Mouse (Mus musculus): ENCODE measurements around the gene Tfcp2. TPM values are rescaled to one million over a fixed set of nuclear protein-coding genes. Genes with fewer than 3 reads are reported as not detected.

The Tfcp2 gene
- total and polyA plus RNA-seq, 3 experiments: 5.3 to 7.8 (median 6.8) TPM

DNA sequence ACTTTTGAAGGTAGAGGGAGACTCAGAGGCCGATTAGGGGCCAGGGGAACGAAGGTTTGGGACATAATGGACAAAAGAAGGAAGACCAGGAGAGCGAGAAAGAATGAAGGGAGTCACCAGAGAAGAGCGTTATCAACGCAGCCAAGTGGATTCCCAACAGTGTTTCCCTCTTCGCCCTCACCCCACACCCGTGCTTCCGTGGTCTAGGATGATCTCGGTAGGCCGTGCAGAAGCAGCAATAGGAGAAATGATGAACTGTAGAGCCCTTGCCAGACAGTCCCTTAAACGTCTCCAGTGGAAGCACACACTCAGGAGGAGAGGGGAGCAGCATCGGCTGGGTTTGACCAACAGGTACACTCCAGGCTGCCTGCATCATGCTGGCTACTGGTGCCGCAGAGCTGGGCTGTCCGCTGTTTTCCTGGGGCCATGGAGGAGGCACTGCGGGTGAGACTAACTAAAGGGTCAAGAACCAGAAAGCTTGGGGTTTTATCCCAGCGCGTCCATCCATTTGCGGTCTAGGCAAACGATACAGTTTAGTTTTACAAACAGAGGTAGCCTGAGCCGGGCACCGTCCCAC, 49.0 kb upstream of the Tfcp2 start:
- no peak overlapping the region for H3K4me3 ChIP-seq (replicated peaks in 1 of 3; ENCODE audit: low read depth in 2 of 3, low read length in 2 of 3, poor library complexity in 1 of 3)
- H3K36me3 ChIP-seq (replicated peaks in 1 of 2; ENCODE audit: control insufficient read depth in 1 of 2, insufficient read depth in 1 of 2, low read length in 1 of 2): no peaks in the 10 kb centered on the region
- 0 out of 2 replicates have a peak overlapping the region, but pooled peaks have one; percentile 95 for H3K9ac ChIP-seq (ENCODE audit: insufficient read depth, low read depth)
- peaks cover 22 to 48% of the 10 kb centered on the region in 2 experiments for H3K4me1 ChIP-seq (ENCODE audit: control insufficient read depth in 1 of 2, insufficient read depth in 2 of 2)
- dilution Hi-C loops (cut with MboI; ENCODE audit: extremely low pct_ligation_motif_present, extremely low pct_unique_long_range_greater_than_20kb, low sequenced_read_pairs) (no loop called here), in situ Hi-C loops (cut with MboI; ENCODE audit: low pct_ligation_motif_present, low pct_unique_long_range_greater_than_20kb, low sequenced_read_pairs) (no loop called here)
- H3K27me3 ChIP-seq (replicated peaks): peaks cover 18% of the 10 kb centered on the region
- no peak overlapping the region for H3K27ac ChIP-seq (ENCODE audit: insufficient read depth, low read depth)
- DNase-seq (ENCODE audit: extremely low read depth): no peak
- H3K9me3 ChIP-seq (replicated peaks; ENCODE audit: low read length): no peaks in the 10 kb centered on the region
- 0 out of 2 replicates have a peak overlapping the region, but pooled peaks have one; percentile 77 for H3K4me2 ChIP-seq (ENCODE audit: insufficient read depth, low read depth, poor library complexity, severe bottlenecking)
- no peaks in the 10 kb centered on the region for H3K79me2 ChIP-seq (replicated peaks; ENCODE audit: control insufficient read depth, extremely low read depth, insufficient read depth, poor library complexity, severe bottlenecking)
- TF ChIP-seq ETS1 (conservative IDR thresholded peaks at IDR 0.05; ENCODE audit: low read depth, low read length): no peak
- no peak for TF ChIP-seq MXI1 (IDR thresholded peaks at IDR 0.05; ENCODE audit: low read depth, low read length)
- TF ChIP-seq USF2 (conservative IDR thresholded peaks at IDR 0.05; ENCODE audit: low read depth, low read length): no peak
- no peak for TF ChIP-seq MAFK (IDR thresholded peaks at IDR 0.05; ENCODE audit: insufficient replicate concordance, low read length)
- no peak for TF ChIP-seq SIN3A (IDR thresholded peaks at IDR 0.05; ENCODE audit: low read length)
- no peak for TF ChIP-seq CHD1 (IDR thresholded peaks at IDR 0.05; ENCODE audit: low read depth, low read length)
- no peak for TF ChIP-seq POLR2AphosphoS2 (IDR thresholded peaks at IDR 0.05; ENCODE audit: low read depth, low read length)
- no peak for TF ChIP-seq JUN (IDR thresholded peaks at IDR 0.05; ENCODE audit: insufficient read depth, low read depth, low read length)

DNA sequence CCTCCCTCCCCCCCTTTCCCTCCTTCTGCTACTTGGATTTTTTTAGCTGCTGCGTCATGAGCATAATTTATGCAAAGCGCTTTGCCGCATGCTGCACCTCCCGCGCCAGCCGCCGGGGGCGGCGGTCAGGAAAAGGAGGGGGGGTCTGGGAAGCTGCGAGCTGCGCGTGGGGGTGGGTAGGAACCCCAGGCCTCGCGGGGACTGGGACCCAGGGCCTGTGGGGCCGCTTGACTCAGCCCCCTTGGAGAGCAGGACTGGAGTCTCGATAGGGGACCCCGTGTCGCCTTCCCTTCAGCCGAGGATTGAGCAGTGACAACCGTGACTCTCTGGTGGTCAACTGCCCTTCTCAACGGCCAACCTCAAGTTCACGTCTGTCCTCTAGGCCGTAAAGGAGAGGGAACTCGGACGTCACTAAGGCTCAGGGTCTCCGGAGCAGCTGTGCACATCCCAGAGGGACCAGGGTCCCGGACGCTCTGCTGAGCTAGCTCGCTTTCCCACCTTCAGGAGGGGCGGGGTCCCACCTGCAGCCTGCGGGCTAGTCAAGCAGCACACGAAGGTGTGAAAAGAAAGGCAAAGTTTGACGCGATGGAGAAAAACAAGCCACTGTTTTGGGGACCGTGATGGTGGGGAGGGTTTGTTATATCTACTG, 48.4 kb upstream of the Tfcp2 start:
- no peaks in the 10 kb centered on the region for H3K79me2 ChIP-seq (replicated peaks; ENCODE audit: control insufficient read depth, extremely low read depth, insufficient read depth, poor library complexity, severe bottlenecking)
- peaks cover 18% of the 10 kb centered on the region for H3K27me3 ChIP-seq (replicated peaks)
- no peak overlapping the region; the same call in 1 of the 2 replicates for H3K27ac ChIP-seq (ENCODE audit: insufficient read depth, low read depth)
- dilution Hi-C loops (cut with MboI; ENCODE audit: extremely low pct_ligation_motif_present, extremely low pct_unique_long_range_greater_than_20kb, low sequenced_read_pairs): no loop called here
- peak; percentile 84 for DNase-seq (ENCODE audit: extremely low read depth)
- peak overlapping the region in 2 of 3 experiments; percentile 64 to 90 for H3K4me3 ChIP-seq (replicated peaks in 1 of 3; ENCODE audit: low read depth in 2 of 3, low read length in 2 of 3, poor library complexity in 1 of 3)
- H3K9me3 ChIP-seq (replicated peaks; ENCODE audit: low read length): no peaks in the 10 kb centered on the region
- peak overlapping the region; percentile 77 for H3K4me2 ChIP-seq (ENCODE audit: insufficient read depth, low read depth, poor library complexity, severe bottlenecking)
- H3K9ac ChIP-seq (ENCODE audit: insufficient read depth, low read depth): peak overlapping the region; percentile 95
- in situ Hi-C loops (cut with MboI; ENCODE audit: low pct_ligation_motif_present, low pct_unique_long_range_greater_than_20kb, low sequenced_read_pairs): no loop called here
- no peaks in the 10 kb centered on the region for H3K36me3 ChIP-seq (replicated peaks in 1 of 2; ENCODE audit: control insufficient read depth in 1 of 2, insufficient read depth in 1 of 2, low read length in 1 of 2)
- H3K4me1 ChIP-seq (ENCODE audit: control insufficient read depth in 1 of 2, insufficient read depth in 2 of 2): peaks cover 18 to 49% of the 10 kb centered on the region in 2 experiments
- TF ChIP-seq ELF1 (IDR thresholded peaks at IDR 0.05; ENCODE audit: low read depth, low read length): peak; percentile 41; the same call in 1 of the 2 replicates
- TF ChIP-seq CTCF (conservative IDR thresholded peaks at IDR 0.05 in 1 of 2, IDR thresholded peaks at IDR 0.05 in 1 of 2; ENCODE audit: low read depth in 2 of 2, low read length in 2 of 2): peak in 1 of 2 experiments; percentile 58; a peak in 2 of 4 replicates
- no peak for TF ChIP-seq ZKSCAN1 (IDR thresholded peaks at IDR 0.05; ENCODE audit: borderline replicate concordance, low read depth, low read length)
- no peak for TF ChIP-seq ZMIZ1 (IDR thresholded peaks at IDR 0.05; ENCODE audit: low read depth, low read length)
- 0 out of 2 replicates have a peak, but pooled peaks have one; percentile 23 for TF ChIP-seq HCFC1 (IDR thresholded peaks at IDR 0.05; ENCODE audit: low read depth, low read length)
- 0 out of 2 replicates have a peak, but pooled peaks have one; percentile 22 for TF ChIP-seq POLR2A (IDR thresholded peaks at IDR 0.05; ENCODE audit: low read depth, low read length)
- TF ChIP-seq MAX (IDR thresholded peaks at IDR 0.05; ENCODE audit: low read length): peak; percentile 39; the same call in 1 of the 2 replicates
- no peak for TF ChIP-seq TBP (conservative IDR thresholded peaks at IDR 0.05; ENCODE audit: low read depth, low read length)
- no peak for TF ChIP-seq RAD21 (IDR thresholded peaks at IDR 0.05; ENCODE audit: low read depth, low read length)
- TF ChIP-seq EP300 (IDR thresholded peaks at IDR 0.05; ENCODE audit: low read length): no peak
- no peak for TF ChIP-seq USF1 (IDR thresholded peaks at IDR 0.05; ENCODE audit: low read depth, low read length)
- peak; percentile 79 for TF ChIP-seq MXI1 (IDR thresholded peaks at IDR 0.05; ENCODE audit: low read depth, low read length)
- peak; percentile 5; the same call in 1 of the 2 replicates for TF ChIP-seq UBTF (IDR thresholded peaks at IDR 0.05; ENCODE audit: low read depth, low read length)
- peak; percentile 95 for TF ChIP-seq MAZ (IDR thresholded peaks at IDR 0.05; ENCODE audit: low read depth, low read length)
- TF ChIP-seq CHD2 (IDR thresholded peaks at IDR 0.05; ENCODE audit: low read length): peak; percentile 57
- peak; percentile 84 for TF ChIP-seq ZNF384 (IDR thresholded peaks at IDR 0.05; ENCODE audit: low read depth, low read length)
- TF ChIP-seq NRF1 (IDR thresholded peaks at IDR 0.05; ENCODE audit: low read depth, low read length): peak; percentile 34; the same call in 1 of the 2 replicates
- peak; percentile 50; the same call in 1 of the 2 replicates for TF ChIP-seq TCF12 (IDR thresholded peaks at IDR 0.05; ENCODE audit: low read depth, low read length)
- TF ChIP-seq USF2 (conservative IDR thresholded peaks at IDR 0.05; ENCODE audit: low read depth, low read length): no peak
- TF ChIP-seq RCOR1 (conservative IDR thresholded peaks at IDR 0.05; ENCODE audit: low read depth, low read length): no peak
- TF ChIP-seq POLR2AphosphoS2 (IDR thresholded peaks at IDR 0.05; ENCODE audit: low read depth, low read length): no peak
- no peak for TF ChIP-seq GABPA (IDR thresholded peaks at IDR 0.05; ENCODE audit: insufficient replicate concordance, low read depth, low read length)
- no peak for TF ChIP-seq KAT2A (IDR thresholded peaks at IDR 0.05; ENCODE audit: insufficient replicate concordance, low read length)
- peak; percentile 25; the same call in 1 of the 2 replicates for TF ChIP-seq BHLHE40 (IDR thresholded peaks at IDR 0.05; ENCODE audit: low read depth, low read length)
- TF ChIP-seq ZC3H11A (IDR thresholded peaks at IDR 0.05; ENCODE audit: low read depth, low read length): no peak
- no peak for TF ChIP-seq MAFK (IDR thresholded peaks at IDR 0.05; ENCODE audit: insufficient replicate concordance, low read length)
